In genomic region chr17:74785586-74785985, GRCm38 (mm10) we compare ENCODE assay signal across 17 mouse cellular contexts.
"Had no signal": no experiment of that assay in that cellular context is flagged by ENCODE, and none has a peak within 500 bp of the region (broad histone marks: within the 10 kb centered on the region; RNA-seq: fewer than 3 reads in every experiment).

No protein-coding gene starts in this region.

- H3K9me3 ChIP-seq: limb, embryonic 10.5 days; limb, embryonic 13.5 days; liver, embryonic 12.5 days; liver, embryonic 15.5 days; lung, embryonic 15.5 days; megakaryocyte, embryonic 14.5 days; midbrain, embryonic 10.5 days; midbrain, embryonic 13.5 days had no signal

- H3K36me3 ChIP-seq: lung, embryonic 15.5 days had no signal

- ATAC-seq: liver, embryonic 12.5 days; midbrain, embryonic 13.5 days had no signal

- H3K4me3 ChIP-seq: layer of hippocampus, adult 2 months; limb, embryonic 10.5 days; limb, embryonic 13.5 days; liver, embryonic 12.5 days; liver, embryonic 15.5 days; lung, embryonic 15.5 days; megakaryocyte, embryonic 14.5 days; midbrain, embryonic 10.5 days; midbrain, embryonic 13.5 days had no signal

- H3K27me3 ChIP-seq: limb, embryonic 13.5 days; liver, embryonic 12.5 days; liver, embryonic 15.5 days; lung, embryonic 15.5 days; megakaryocyte, embryonic 14.5 days; midbrain, embryonic 13.5 days had no signal

- DNase-seq: kidney, postnatal 14 days; layer of hippocampus, adult 9-11 months; liver; lung, adult 18-20 months; lung, postnatal 10 days; lung, postnatal 36 days; thymus, adult 18-20 months; thymus, postnatal 36 days had no signal

- H3K4me2 ChIP-seq: limb, embryonic 13.5 days; liver, embryonic 12.5 days; liver, embryonic 15.5 days; lung, embryonic 15.5 days; midbrain, embryonic 13.5 days had no signal

- H3K27ac ChIP-seq: layer of hippocampus, adult 2 months; limb, embryonic 10.5 days; limb, embryonic 13.5 days; liver, embryonic 12.5 days; liver, embryonic 15.5 days; lung, embryonic 15.5 days; midbrain, embryonic 10.5 days; midbrain, embryonic 13.5 days had no signal

- H3K9ac ChIP-seq: limb, embryonic 13.5 days; liver, embryonic 12.5 days; liver, embryonic 15.5 days; lung, embryonic 15.5 days; midbrain, embryonic 13.5 days had no signal

- H3K4me1 ChIP-seq: liver, embryonic 12.5 days; liver, embryonic 15.5 days; lung, embryonic 15.5 days; midbrain, embryonic 10.5 days; midbrain, embryonic 13.5 days had no signal
